In genomic region chr9:75437653-75438385, GRCm38 (mm10) we compare ENCODE assay signal across 9 mouse cellular contexts. TPM values are rescaled to one million over a fixed set of nuclear protein-coding genes. Genes with fewer than 3 reads are reported as not detected.
DNase-seq lines count a peak whose midpoint lies in the region; ATAC-seq and TF ChIP-seq lines count a peak whose summit lies in the region.
"Had no signal": no experiment of that assay in that cellular context is flagged by ENCODE, and none has a peak within 500 bp of the region (broad histone marks: within the 10 kb centered on the region; RNA-seq: fewer than 3 reads in every experiment).

No protein-coding gene starts in this region.

- peaks cover 8% of the 10 kb centered on the region for H3K4me1 ChIP-seq in cerebellum, adult 2 months (ENCODE audit: control insufficient read depth, insufficient read depth, low read length)
- peaks cover 13% of the 10 kb centered on the region for H3K4me1 ChIP-seq in neural tube, embryonic 15.5 days

- peak; percentile 6; the same call in 1 of the 2 replicates for TF ChIP-seq CTCF in cerebellum, adult 2 months (IDR thresholded peaks at IDR 0.05; ENCODE audit: borderline replicate concordance, insufficient read depth, low read depth, low read length)

- intact Hi-C loops in left cerebral cortex, postnatal 4 days (cut with DNase I), result no loop called here
- intact Hi-C loops in left cerebral cortex, postnatal 36 days (cut with DNase I), result no loop called here

- DNase-seq in cerebellum, adult 2 months, result no peak
- DNase-seq in cerebellum, postnatal 36 days, result no peak
- DNase-seq in left cerebral cortex, postnatal 4 days, result peak; percentile 18
- DNase-seq in left cerebral cortex, postnatal 36 days (ENCODE audit: low spot score in 2 of 2), result no peak
- DNase-seq in c-Kit-negative CD71-positive TER-119-positive erythroid progenitor cells, embryonic 14.5 days (ENCODE audit: low read depth, low spot score), result peak; percentile 24
- DNase-seq in lung, postnatal 36 days, result peak; percentile 81
- DNase-seq in Muller cell, postnatal 12 days (ENCODE audit: inconsistent ontology term), result no peak

- H3K4me2 ChIP-seq in neural tube, embryonic 15.5 days, result no peak overlapping the region
- H3K4me2 ChIP-seq: heart, embryonic 15.5 days had no signal

- 45% methylated on average over 6 of the region's 6 CpGs for WGBS in cerebellum, adult 2 months
- WGBS in neural tube, embryonic 15.5 days, result 29% methylated on average over 6 of the region's 6 CpGs

- H3K27me3 ChIP-seq in cerebellum, adult 2 months (ENCODE audit: control insufficient read depth, insufficient read depth, low read length), result no peaks in the 10 kb centered on the region
- H3K27me3 ChIP-seq in neural tube, embryonic 15.5 days (replicated peaks), result no peaks in the 10 kb centered on the region
- H3K27me3 ChIP-seq: heart, embryonic 15.5 days had no signal

- no peaks in the 10 kb centered on the region for H3K36me3 ChIP-seq in neural tube, embryonic 15.5 days
- H3K36me3 ChIP-seq: heart, embryonic 15.5 days had no signal

- H3K4me3 ChIP-seq in cerebellum, adult 2 months (replicated peaks; ENCODE audit: insufficient read depth, low read depth, low read length), result no peak overlapping the region
- no peak overlapping the region for H3K4me3 ChIP-seq in neural tube, embryonic 15.5 days (replicated peaks)
- H3K4me3 ChIP-seq: heart, embryonic 15.5 days had no signal

- H3K27ac ChIP-seq in cerebellum, adult 2 months (ENCODE audit: insufficient read depth, low read length), result no peak overlapping the region
- no peak overlapping the region for H3K27ac ChIP-seq in neural tube, embryonic 15.5 days (replicated peaks)
- H3K27ac ChIP-seq: heart, embryonic 15.5 days had no signal

- no peak for TF ChIP-seq POLR2A in cerebellum, adult 2 months (IDR thresholded peaks at IDR 0.05; ENCODE audit: borderline replicate concordance, insufficient read depth, low read length)

- no peak overlapping the region for H3K9ac ChIP-seq in neural tube, embryonic 15.5 days (replicated peaks)
- H3K9ac ChIP-seq: heart, embryonic 15.5 days had no signal

- no peak for ATAC-seq in neural tube, embryonic 15.5 days (ENCODE audit: low FRiP score)

- no peaks in the 10 kb centered on the region for H3K9me3 ChIP-seq in neural tube, embryonic 15.5 days (replicated peaks)
- H3K9me3 ChIP-seq: heart, embryonic 15.5 days had no signal

RNA-seq across cellular contexts. Expression of gene Leo1, which starts 3.5 kb away (rescaled TPM):
- polyA plus RNA-seq in cerebellum, adult 2 months (2012; rRNA removed), result 26.9 and 31.6 TPM in 2 replicates
- 10 to 100 TPM; 36.9 to 38.3 TPM for total RNA-seq in left cerebral cortex, postnatal 4 days (2021)
- 10 to 100 TPM; 26.2 to 30.0 TPM for total RNA-seq in left cerebral cortex, postnatal 36 days (2021)
- polyA plus RNA-seq in neural tube, embryonic 15.5 days (2015; fragmentation: Nextera tagmentation; extraction: Ambion mirVana), result 39.9 and 43.4 TPM in 2 replicates

RNA-seq across cellular contexts. Expression of gene Mapk6, which starts 28.0 kb away (rescaled TPM):
- 71.3 and 76.0 TPM in 2 replicates for polyA plus RNA-seq in cerebellum, adult 2 months (2012; rRNA removed)
- total RNA-seq in left cerebral cortex, postnatal 4 days (2021), result 100 to 1,000 TPM; 108 to 111 TPM
- 10 to 100 TPM; 67.8 to 74.3 TPM for total RNA-seq in left cerebral cortex, postnatal 36 days (2021)
- polyA plus RNA-seq in neural tube, embryonic 15.5 days (2015; fragmentation: Nextera tagmentation; extraction: Ambion mirVana), result 133 and 150 TPM in 2 replicates

Comparison
In these comparisons a context has a peak if more than half of its experiments do, and no peak if none do; other contexts are left out.
1. DNase-seq: peak in left cerebral cortex, postnatal 4 days (single experiment), c-Kit-negative CD71-positive TER-119-positive erythroid progenitor cells, embryonic 14.5 days (single experiment) and lung, postnatal 36 days (single experiment); none in cerebellum, adult 2 months (0 of 2), cerebellum, postnatal 36 days (0 of 2), left cerebral cortex, postnatal 36 days (0 of 2) and Muller cell, postnatal 12 days (single experiment).